Mouse (Mus musculus) ES-CJ7 (cell line): ENCODE data around the gene Mrap2.

ENCODE experiments used
- DNase-seq: peaks from one replicate; pipeline ENCODE4 v3.0.0; 2011; ENCODE audit warnings: low read depth, low spot score

Mrap2 gene

GRCm38 (mm10) chr9:87178534-87178933, 34.4 kb downstream of the Mrap2 start:
- no peak for DNase-seq

GRCm38 (mm10) chr9:87182231-87182630, 38.1 kb downstream of the Mrap2 start:
- no peak for DNase-seq

GRCm38 (mm10) chr9:87187336-87187735, 43.2 kb downstream of the Mrap2 start:
- no peak for DNase-seq

- no peak for DNase-seq
Measured at GRCm38 (mm10) chr9:87193721-87194120, 49.6 kb downstream of the Mrap2 start.

- DNase-seq = no peak
Measured at GRCm38 (mm10) chr9:87197277-87197676, 53.2 kb downstream of the Mrap2 start.

GRCm38 (mm10) chr9:87198036-87198435, 53.9 kb downstream of the Mrap2 start:
- DNase-seq = no peak

GRCm38 (mm10) chr9:87200426-87200825, 56.3 kb downstream of the Mrap2 start:
- DNase-seq = no peak

GRCm38 (mm10) chr9:87200919-87201318, 56.8 kb downstream of the Mrap2 start:
- no peak for DNase-seq

GRCm38 (mm10) chr9:87202431-87202830, 58.3 kb downstream of the Mrap2 start:
- DNase-seq = no peak

- DNase-seq = no peak
Measured at GRCm38 (mm10) chr9:87210830-87211339, 66.8 kb downstream of the Mrap2 start.

GRCm38 (mm10) chr9:87213204-87213603, 69.1 kb downstream of the Mrap2 start:
- no peak for DNase-seq
